Mouse (Mus musculus) forebrain, embryonic 10.5 days (tissue): Measurements from ENCODE around the gene Hspa12a. TPM values are rescaled to one million over a fixed set of nuclear protein-coding genes. Genes with fewer than 3 reads are reported as not detected.

Source experiments
- DNase-seq: peaks from one replicate; pipeline ENCODE4 v3.0.0-alpha.2; 2017; ENCODE audit warnings: low spot score; ENCODE audit errors: extremely low spot score
- H3K27ac ChIP-seq: fragments of 300-500 bp; sonication (generic); 2 replicates; pipeline ENCODE4 v1.5.1; 2016; ENCODE audit warnings: mild to moderate bottlenecking
- H3K27me3 ChIP-seq: fragments of 300-500 bp; sonication (generic); 2 replicates; pipeline ENCODE4 v1.6.1; 2016; ENCODE audit warnings: mild to moderate bottlenecking; ENCODE audit not compliant: poor library complexity, severe bottlenecking
- H3K36me3 ChIP-seq: fragments of 300-500 bp; sonication (generic); replicated peaks from 2 replicates; pipeline ENCODE4 v1.6.1; 2016; ENCODE audit warnings: mild to moderate bottlenecking, moderate library complexity
- H3K4me1 ChIP-seq: fragments of 300-500 bp; sonication (generic); 2 replicates; pipeline ENCODE4 v1.6.1; 2016
- H3K4me3 ChIP-seq: fragments of 300-500 bp; sonication (generic); 2 replicates; pipeline ENCODE4 v1.5.1; 2016; ENCODE audit warnings: mild to moderate bottlenecking, moderate library complexity
- H3K9me3 ChIP-seq: fragments of 300-500 bp; sonication (generic); 2 replicates; pipeline ENCODE4 v1.6.1; 2016; ENCODE audit warnings: mild to moderate bottlenecking, moderate library complexity
- WGBS: fragments of 180-500 bp; shearing (Covaris S2); methylation state at CpG from one replicate; pipeline ENCODE4 v1.1.7; 2016; 5-methylcytosine and 5-hydroxymethylcytosine counted together
- polyA plus RNA-seq: library from polyadenylated mRNA; unstranded; fragments of >200 nt; fragmentation: Nextera tagmentation; extraction: Ambion mirVana; gene quantifications from 2 replicates; pipeline ENCODE4 v1.2.1, GENCODE M21; 2016

The Hspa12a gene
- 5.7 and 7.2 TPM in 2 replicates for polyA plus RNA-seq

DNA sequence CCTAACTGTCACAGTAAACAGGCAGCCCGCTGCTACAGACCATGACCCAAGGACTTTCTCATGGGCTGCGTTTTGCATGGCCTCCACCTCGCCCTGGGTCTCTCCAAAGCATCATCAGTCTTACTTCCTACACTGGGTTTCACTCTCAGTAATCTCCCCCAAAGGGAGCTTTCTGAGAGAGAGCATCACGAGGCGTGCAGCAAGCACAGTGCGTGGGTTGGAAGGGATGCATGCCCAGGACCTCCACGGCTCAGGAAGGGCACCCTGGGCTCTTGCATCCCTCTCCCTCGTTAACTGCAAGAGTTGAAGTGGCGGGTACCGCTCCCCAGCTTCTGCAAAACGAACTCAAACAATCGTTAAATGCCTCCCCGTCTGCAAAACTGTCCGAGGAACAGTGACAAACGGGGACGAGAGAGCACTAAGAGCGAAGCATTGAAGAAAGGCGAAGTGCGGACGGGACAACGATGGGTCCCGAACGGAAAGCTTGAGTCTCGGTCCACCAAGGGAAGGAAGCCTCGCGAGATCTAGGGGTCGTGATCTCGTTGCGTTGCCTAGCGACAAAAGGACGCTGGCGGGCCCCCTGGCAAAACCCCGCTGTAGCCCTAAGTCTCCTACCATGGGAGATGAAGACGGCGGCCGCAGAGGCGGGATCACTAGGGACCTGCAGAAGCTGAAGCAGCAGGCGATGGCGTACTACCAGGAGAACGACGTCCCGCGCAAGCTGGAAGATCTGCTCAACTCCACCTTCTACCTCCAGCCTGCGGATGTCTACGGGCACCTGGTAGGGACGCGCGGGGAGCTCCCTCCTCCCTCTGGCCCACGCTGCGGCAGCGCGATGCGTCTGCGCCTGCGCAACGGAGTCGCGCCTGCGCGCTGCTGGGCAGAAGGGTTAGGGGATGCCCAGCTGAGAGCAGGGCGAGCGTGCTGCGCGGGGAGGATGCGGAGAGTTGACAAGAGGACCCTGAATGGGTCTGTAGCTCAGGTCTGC, at the start of gene Hspa12a, which contains the start of gene Eno4:
Gene Hspa12a, minus strand, starts transcription at position 814 of the 988 bp plus-strand sequence.
Gene Eno4, plus strand, starts transcription at position 585 of the 988 bp plus-strand sequence.
- WGBS = under 1% methylated on average over 65 of the region's 65 CpGs
- H3K9me3 ChIP-seq = no peaks in the 10 kb centered on the region
- peak within 1 kb of the TSS; percentile 71 for H3K4me3 ChIP-seq
- no peaks in the 10 kb centered on the region for H3K36me3 ChIP-seq
- DNase-seq = peak; percentile 98
- peak within 1 kb of the TSS; percentile 90 for H3K27ac ChIP-seq
- peaks cover 23% of the 10 kb centered on the region for H3K4me1 ChIP-seq
- H3K27me3 ChIP-seq = peaks cover 72% of the 10 kb centered on the region

DNA sequence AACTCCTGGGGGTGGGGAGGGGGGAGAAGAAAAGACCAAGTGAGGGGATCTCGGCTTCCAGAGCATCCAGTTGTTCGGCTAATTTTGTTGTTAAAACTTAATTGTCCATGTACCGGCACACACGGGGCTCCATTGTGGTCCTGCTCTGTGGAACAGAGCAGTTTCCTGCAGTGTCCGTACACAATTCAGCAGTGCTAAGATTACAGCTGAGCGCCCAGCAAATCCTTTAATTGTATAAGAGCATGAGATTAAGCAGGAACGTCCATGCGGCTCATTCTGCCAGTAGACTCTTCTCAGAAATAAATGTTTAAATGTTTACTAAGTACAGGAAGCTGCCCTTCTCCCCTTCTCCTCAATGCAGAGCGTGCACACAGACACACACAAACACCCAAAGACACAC, 38.1 kb upstream of the Hspa12a start:
- Histone ChIP-seq H3K9me3 (peaks cover 3% of the 10 kb centered on the region; the same call in 1 of the 2 replicates), H3K4me3 (peak overlapping the region; percentile 18), H3K27me3 (peaks cover 99% of the 10 kb centered on the region), H3K27ac (no peak overlapping the region), H3K36me3 (no peaks in the 10 kb centered on the region), H3K4me1 (peaks cover 52% of the 10 kb centered on the region)
- DNase-seq = peak; percentile 44
- 12% methylated on average over 9 of the region's 9 CpGs for WGBS

DNA sequence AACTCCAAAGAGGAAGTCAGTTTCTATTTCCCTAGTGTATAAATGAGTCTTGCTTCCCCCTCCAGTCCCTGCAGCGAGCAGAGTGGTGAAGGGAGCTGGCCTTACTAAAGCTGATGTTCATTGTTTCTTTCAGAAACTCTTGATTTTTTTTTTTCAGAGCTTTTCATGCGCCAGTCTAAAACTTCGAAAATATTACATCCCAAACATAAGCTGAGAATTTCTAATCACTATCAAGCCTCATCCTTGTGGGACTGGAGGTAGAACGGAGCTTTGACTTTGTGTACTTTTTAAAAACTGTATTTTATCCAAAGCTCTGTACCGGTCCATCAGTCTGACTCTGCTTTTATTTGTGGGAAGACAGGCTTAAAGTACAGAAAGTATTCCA, 36.6 kb upstream of the Hspa12a start:
- peaks cover 99% of the 10 kb centered on the region for H3K27me3 ChIP-seq
- no peak for DNase-seq

DNA sequence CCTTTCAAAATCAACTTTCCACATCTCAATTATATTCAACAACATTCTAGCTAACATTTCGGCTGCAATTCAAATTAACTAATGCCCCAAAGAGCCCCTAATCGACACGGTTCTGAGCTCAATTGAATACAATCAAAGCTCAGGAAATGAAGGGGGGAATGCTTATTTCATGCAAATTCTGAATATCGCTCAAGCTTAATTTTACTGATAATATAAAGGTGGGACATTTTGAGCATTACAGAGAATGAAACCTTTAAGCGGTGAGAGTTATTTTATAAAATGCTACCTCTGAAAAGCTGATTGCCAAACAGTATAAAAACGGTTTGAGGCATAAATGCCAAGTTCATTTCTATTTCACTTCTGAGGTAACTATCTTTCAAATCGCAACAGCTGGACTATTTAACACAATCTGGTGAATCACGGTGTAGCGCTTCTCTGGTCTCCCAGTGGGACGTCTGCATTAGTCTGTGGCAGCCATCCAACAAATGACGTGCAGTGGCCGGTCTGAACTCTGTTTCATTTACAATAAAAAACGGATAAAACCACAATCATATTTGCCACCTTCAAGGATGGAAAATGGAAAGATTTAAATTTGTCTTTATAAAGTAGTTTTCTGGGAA, 36.1 kb upstream of the Hspa12a start:
- peaks cover 99% of the 10 kb centered on the region for H3K27me3 ChIP-seq
- peak overlapping the region; percentile 3; the same call in 1 of the 2 replicates for H3K4me3 ChIP-seq

More for the DNA sequence above, 36.6 kb upstream of the Hspa12a start:
- peaks cover 60% of the 10 kb centered on the region for H3K4me1 ChIP-seq
- H3K36me3 ChIP-seq = no peaks in the 10 kb centered on the region
- 42% methylated on average over 5 of the region's 5 CpGs for WGBS
- peak overlapping the region; percentile 3; the same call in 1 of the 2 replicates for H3K4me3 ChIP-seq
- peaks cover 3% of the 10 kb centered on the region; the same call in 1 of the 2 replicates for H3K9me3 ChIP-seq
- no peak overlapping the region for H3K27ac ChIP-seq

DNA sequence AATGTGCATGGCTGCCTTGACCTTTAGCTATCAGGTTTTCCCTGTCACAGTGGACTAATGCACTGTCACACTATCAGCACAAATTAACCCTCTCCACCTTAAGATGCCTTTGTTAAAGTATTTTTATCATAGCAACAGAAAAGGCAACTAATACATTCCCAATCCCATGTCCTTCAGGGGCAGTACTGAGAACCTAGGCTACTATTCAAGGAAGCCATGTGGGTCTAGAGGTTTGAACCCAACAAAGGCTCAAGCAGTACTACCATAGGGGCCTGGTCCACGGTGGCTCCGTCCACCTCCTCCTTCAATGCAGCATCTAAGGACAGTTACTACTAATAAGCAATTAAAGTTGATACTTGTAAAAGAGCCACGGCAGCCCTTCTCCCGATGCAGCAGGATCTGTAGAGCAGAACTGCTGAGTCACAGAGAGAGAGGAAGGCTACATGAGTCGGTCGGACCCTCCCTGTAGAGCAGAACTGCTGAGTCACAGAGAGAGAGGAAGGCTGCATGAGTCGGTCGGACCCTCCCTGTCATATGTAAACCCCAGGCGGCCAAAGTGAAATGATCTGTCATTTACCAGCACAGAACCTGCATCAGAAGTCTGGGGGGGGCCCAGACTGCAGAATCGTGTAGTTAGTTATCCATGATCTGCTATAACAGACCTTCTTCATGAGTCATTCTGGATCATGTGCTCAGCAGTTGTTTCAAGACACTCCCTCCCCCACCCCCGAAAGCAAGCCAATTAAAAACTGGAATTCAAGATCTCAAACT, 35.1 kb upstream of the Hspa12a start:
- Histone ChIP-seq H3K4me1 (peaks cover 62% of the 10 kb centered on the region), H3K9me3 (peaks cover 3% of the 10 kb centered on the region; the same call in 1 of the 2 replicates), H3K4me3 (peak overlapping the region; percentile 12; the same call in 1 of the 2 replicates), H3K27ac (peak overlapping the region; percentile 44; the same call in 1 of the 2 replicates), H3K27me3 (peaks cover 99% of the 10 kb centered on the region), H3K36me3 (no peaks in the 10 kb centered on the region)
- DNase-seq = peak; percentile 33
- 57% methylated on average over 11 of the region's 11 CpGs for WGBS

More for the DNA sequence above, 36.1 kb upstream of the Hspa12a start:
- Histone ChIP-seq H3K36me3 (no peaks in the 10 kb centered on the region), H3K9me3 (peaks cover 3% of the 10 kb centered on the region; the same call in 1 of the 2 replicates), H3K27ac (no peak overlapping the region), H3K4me1 (peaks cover 62% of the 10 kb centered on the region)
- 31% methylated on average over 13 of the region's 13 CpGs for WGBS
- DNase-seq = no peak

DNA sequence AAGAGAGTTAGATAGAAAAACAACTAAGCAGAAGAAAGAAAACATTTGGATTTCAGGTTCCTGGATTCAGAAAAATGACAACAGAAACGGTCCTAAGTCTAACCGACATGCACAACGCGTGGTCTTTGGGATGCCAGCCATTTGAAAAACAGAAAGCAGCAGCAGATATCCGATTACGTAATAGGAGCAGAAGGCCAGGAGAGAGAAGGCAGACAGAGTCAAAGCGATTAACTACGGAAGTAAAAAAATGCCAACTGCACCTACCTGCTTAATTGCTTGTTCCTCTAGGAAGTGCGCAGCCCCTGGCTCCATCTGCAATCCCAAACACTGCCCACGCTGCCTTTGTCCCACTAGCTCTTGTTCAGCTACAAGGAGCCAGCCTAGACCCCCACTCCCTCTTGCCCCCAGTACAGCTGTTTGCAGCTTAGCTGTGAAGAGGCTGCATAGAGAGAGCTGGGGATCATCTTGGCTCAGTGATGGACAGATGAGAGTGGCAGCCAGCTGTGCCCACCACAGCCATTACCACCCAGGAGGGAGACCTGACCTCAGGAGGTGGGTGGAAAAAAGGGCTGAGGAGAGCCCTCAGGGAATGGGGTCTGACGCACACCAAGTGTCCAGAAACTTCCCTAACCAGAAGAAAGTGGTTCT, 31.9 kb upstream of the Hspa12a start:
- H3K27me3 ChIP-seq = peaks cover 99% of the 10 kb centered on the region
- H3K27ac ChIP-seq = peak overlapping the region; percentile 40; the same call in 1 of the 2 replicates
- H3K9me3 ChIP-seq = peaks cover 3% of the 10 kb centered on the region; the same call in 1 of the 2 replicates
- H3K36me3 ChIP-seq = no peaks in the 10 kb centered on the region
- H3K4me3 ChIP-seq = no peak overlapping the region
- peaks cover 37% of the 10 kb centered on the region for H3K4me1 ChIP-seq
- WGBS = 82% methylated on average over 11 of the region's 11 CpGs
- no peak for DNase-seq

DNA sequence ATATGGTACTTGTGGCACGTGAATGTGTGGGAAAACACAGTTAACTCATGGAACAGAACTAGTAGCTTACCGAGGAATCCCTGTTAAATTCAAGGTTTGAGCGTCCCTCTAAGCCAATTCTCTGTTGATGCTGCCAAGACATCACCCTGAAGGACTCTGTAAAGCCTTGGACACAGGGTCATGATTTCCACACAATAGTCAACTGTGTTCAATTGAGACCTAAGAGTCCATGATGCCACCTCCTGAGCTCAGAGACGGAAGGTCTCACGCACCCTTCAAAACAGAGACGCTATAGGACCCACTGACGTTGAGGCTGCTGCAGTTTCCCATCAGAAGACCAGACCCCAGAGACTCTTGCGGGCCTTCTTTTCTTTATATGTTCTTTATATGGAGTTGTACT, 30.7 kb upstream of the Hspa12a start:
- peaks cover 3% of the 10 kb centered on the region; the same call in 1 of the 2 replicates for H3K9me3 ChIP-seq
- no peak overlapping the region for H3K4me3 ChIP-seq
- H3K27me3 ChIP-seq = peaks cover 100% of the 10 kb centered on the region
- H3K27ac ChIP-seq = no peak overlapping the region
- H3K36me3 ChIP-seq = no peaks in the 10 kb centered on the region
- no peak for DNase-seq
- WGBS = 86% methylated on average over 8 of the region's 8 CpGs
- H3K4me1 ChIP-seq = peaks cover 29% of the 10 kb centered on the region

DNA sequence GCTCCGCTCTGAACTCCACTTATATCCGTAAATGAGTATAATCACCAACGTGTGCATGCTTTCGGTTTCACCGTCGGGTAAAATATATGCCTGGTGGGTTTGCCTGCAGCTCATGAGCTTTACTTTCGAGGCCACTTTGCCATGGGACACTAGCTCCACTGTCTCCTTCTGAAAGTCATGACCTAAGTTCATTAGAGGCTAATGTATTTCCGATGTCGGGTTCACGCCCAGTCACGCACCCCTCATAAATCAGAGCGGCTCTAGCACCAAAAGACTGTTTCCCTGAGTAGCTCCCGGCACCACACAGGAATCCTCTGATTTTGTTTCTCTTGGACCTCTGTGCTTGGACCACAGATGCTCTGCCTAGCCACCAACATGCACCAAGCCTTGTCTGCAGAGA, 27.4 kb upstream of the Hspa12a start:
- H3K27ac ChIP-seq = no peak overlapping the region
- 92% methylated on average over 13 of the region's 13 CpGs for WGBS
- DNase-seq = no peak
- no peak overlapping the region for H3K4me3 ChIP-seq
- no peaks in the 10 kb centered on the region for H3K36me3 ChIP-seq
- peaks cover 100% of the 10 kb centered on the region for H3K27me3 ChIP-seq
- no peaks in the 10 kb centered on the region for H3K9me3 ChIP-seq
- peaks cover 35% of the 10 kb centered on the region for H3K4me1 ChIP-seq

DNA sequence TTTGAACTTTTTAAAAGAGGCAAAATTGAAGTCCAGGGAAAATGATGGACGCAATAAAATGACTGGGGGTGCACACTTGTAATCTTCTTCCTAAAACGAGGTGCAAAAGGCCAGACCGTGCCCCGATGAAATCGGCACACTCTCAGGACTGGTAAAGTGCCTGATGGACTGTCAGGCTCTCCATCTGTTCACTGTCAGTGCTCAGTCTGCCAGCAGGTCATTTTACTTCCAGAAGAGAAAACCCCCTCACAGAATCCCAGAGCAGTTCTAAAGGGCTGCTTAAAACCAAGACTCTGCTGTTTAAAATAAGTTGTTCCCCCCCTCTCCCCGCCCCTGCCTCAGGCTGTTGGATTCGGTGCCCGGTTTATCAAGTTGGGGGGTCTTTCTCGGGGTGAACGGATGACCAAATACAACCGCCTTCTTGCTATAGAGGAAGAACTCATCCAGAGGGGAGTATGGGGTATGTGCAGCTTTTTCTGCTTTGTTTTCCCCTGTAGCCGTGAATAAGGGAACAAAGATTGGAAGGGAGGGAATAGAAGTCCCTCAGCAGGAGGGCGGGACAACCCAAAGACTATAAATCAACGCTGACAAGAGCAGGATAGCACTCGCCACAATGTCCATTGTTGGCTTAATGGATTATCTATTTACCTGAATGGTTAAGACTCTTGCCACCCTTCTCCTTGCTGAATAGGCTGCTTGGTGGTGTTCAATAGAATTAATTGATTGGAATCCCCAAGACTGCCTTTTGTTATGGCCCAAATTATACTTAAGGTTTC, 25.5 kb upstream of the Hspa12a start:
- 18% methylated on average over 15 of the region's 15 CpGs for WGBS
- Histone ChIP-seq H3K36me3 (no peaks in the 10 kb centered on the region), H3K27me3 (peaks cover 99% of the 10 kb centered on the region), H3K4me1 (peaks cover 25% of the 10 kb centered on the region), H3K4me3 (peak overlapping the region; percentile 19; the same call in 1 of the 2 replicates), H3K27ac (no peak overlapping the region), H3K9me3 (no peaks in the 10 kb centered on the region)
- no peak for DNase-seq

DNA sequence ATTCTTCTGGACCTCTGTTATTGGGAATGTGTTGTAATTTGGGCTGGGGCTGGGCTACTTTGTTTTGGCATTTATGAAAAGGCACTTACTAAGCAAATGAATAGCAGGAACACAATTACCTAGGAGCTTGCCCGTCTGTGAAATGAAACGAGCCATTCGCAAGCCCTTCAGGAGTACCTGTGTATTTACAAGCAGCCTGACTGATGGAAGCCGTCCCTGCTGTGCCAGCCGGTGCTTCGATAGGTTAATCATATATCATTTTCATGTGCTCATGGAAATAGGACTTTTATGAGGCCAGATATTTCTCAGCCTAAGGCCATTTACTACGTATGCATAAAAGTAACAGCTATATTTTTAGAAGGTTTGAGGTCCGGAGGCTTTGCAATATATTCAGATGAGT, 19.6 kb upstream of the Hspa12a start:
- no peak for DNase-seq
- Histone ChIP-seq H3K27me3 (peaks cover 90% of the 10 kb centered on the region), H3K4me1 (peaks cover 29% of the 10 kb centered on the region), H3K4me3 (no peak overlapping the region), H3K9me3 (no peaks in the 10 kb centered on the region), H3K36me3 (no peaks in the 10 kb centered on the region), H3K27ac (no peak overlapping the region)
- WGBS = 67% methylated on average over 8 of the region's 8 CpGs

DNA sequence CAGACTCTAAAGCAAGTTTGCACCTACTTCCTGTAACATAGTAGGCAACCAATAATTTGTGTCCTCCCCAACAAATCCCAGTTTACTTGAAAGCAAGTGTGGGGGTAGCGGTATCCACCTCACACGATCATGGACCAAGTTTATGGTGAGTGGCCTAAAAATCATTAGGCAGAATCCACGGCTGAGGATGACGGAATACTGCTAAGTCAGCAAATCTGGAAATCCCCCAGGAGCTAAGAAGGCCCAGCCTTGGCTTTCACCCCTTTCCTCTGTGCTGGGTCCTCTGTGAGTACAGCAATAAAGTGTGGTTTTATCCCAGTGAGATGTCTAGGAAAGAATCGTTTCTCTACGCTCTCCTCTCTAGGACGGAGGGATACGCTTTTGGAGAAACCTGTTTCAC, 11.3 kb upstream of the Hspa12a start:
- Histone ChIP-seq H3K4me1 (no peaks in the 10 kb centered on the region), H3K27ac (no peak overlapping the region), H3K27me3 (peaks cover 78% of the 10 kb centered on the region), H3K36me3 (no peaks in the 10 kb centered on the region), H3K9me3 (no peaks in the 10 kb centered on the region), H3K4me3 (no peak overlapping the region)
- 95% methylated on average over 8 of the region's 8 CpGs for WGBS
- no peak for DNase-seq
